Mouse (Mus musculus): ENCODE data around the gene Foxred2. TPM values are rescaled to one million over a fixed set of nuclear protein-coding genes. Genes with fewer than 3 reads are reported as not detected.
A peak's percentile ranks its signal among the peaks of the same experiment; 100 is the strongest.

Foxred2 gene
- total and polyA plus RNA-seq, 3 experiments = 9.9 to 12.2 TPM; not detected in 1

GRCm38 (mm10) chr15:77931689-77932016 lies 24.9 kb downstream of the Foxred2 start (continued):
- TF ChIP-seq TAL1 (IDR thresholded peaks at IDR 0.05; ENCODE audit: low read length) (peak; percentile 82), TCF12 (IDR thresholded peaks at IDR 0.05; ENCODE audit: low read depth, low read length) (peak; percentile 73), GATA1 (IDR thresholded peaks at IDR 0.05; ENCODE audit: low read depth, low read length) (peak; percentile 70; the same call in 1 of the 2 replicates)

GRCm38 (mm10) chr15:77930986-77931688 lies 25.4 kb downstream of the Foxred2 start:
- H3K27ac ChIP-seq (ENCODE audit: control insufficient read depth, low read depth, low read length) = peak overlapping the region; percentile 91
- H3K36me3 ChIP-seq (ENCODE audit: control insufficient read depth in 1 of 2, insufficient read depth in 2 of 2, low read length in 2 of 2) = peaks cover 3 to 28% of the 10 kb centered on the region in 2 experiments; a peak in 3 of 4 replicates
- peaks cover 30% of the 10 kb centered on the region for H3K79me2 ChIP-seq (ENCODE audit: control insufficient read depth, insufficient read depth, low read length, poor library complexity)
- H3K27me3 ChIP-seq (ENCODE audit: control insufficient read depth in 1 of 2, insufficient read depth in 2 of 2, low read length in 2 of 2) = no peaks in the 10 kb centered on the region
- DNase-seq (ENCODE audit: low read depth, low spot score) = peak; percentile 59
- H3K9ac ChIP-seq (ENCODE audit: control insufficient read depth, low read depth, low read length, poor library complexity, severe bottlenecking) = peak overlapping the region; percentile 82
- peak overlapping the region; percentile 50 to 77 for H3K4me3 ChIP-seq (ENCODE audit: control insufficient read depth in 1 of 2, insufficient read depth in 1 of 2, low read depth in 2 of 2, low read length in 2 of 2)
- no peaks in the 10 kb centered on the region for H3K9me3 ChIP-seq (replicated peaks; ENCODE audit: insufficient read depth, low read length)
- H3K4me1 ChIP-seq (ENCODE audit: control insufficient read depth in 1 of 2, insufficient read depth in 2 of 2, low read length in 2 of 2) = peaks cover 2 to 36% of the 10 kb centered on the region in 2 experiments
- TF ChIP-seq MAX (IDR thresholded peaks at IDR 0.05; ENCODE audit: low read length) = 0 out of 2 replicates have a peak, but pooled peaks have one; percentile 13
- TF ChIP-seq SIN3A (IDR thresholded peaks at IDR 0.05; ENCODE audit: low read length) = no peak
- no peak for TF ChIP-seq MYB (IDR thresholded peaks at IDR 0.05; ENCODE audit: low read depth, low read length)
- TF ChIP-seq MAZ (IDR thresholded peaks at IDR 0.05; ENCODE audit: low read depth, low read length) = no peak
- no peak for TF ChIP-seq UBTF (IDR thresholded peaks at IDR 0.05; ENCODE audit: borderline replicate concordance, insufficient read depth, low read depth, low read length)
- TF ChIP-seq GABPA (IDR thresholded peaks at IDR 0.05; ENCODE audit: low read depth, low read length) = no peak
- no peak for TF ChIP-seq SMC3 (IDR thresholded peaks at IDR 0.05; ENCODE audit: low read depth, low read length)
- TF ChIP-seq HCFC1 (IDR thresholded peaks at IDR 0.05; ENCODE audit: low read depth, low read length) = no peak
- TF ChIP-seq ETS1 (IDR thresholded peaks at IDR 0.05; ENCODE audit: low read depth, low read length) = 0 out of 2 replicates have a peak, but pooled peaks have one; percentile 6
- TF ChIP-seq USF2 (IDR thresholded peaks at IDR 0.05; ENCODE audit: borderline replicate concordance in 1 of 2, insufficient read depth in 1 of 2, low read depth in 1 of 2, low read length in 2 of 2) = no peak
- no peak for TF ChIP-seq ZKSCAN1 (IDR thresholded peaks at IDR 0.05; ENCODE audit: low read depth, low read length)
- TF ChIP-seq ZC3H11A (IDR thresholded peaks at IDR 0.05; ENCODE audit: low read depth, low read length) = no peak
- TF ChIP-seq MEF2A (IDR thresholded peaks at IDR 0.05; ENCODE audit: extremely low read depth, insufficient replicate concordance, low read depth, low read length, poor library complexity, severe bottlenecking) = no peak
- 0 out of 2 replicates have a peak, but pooled peaks have one; percentile 44 for TF ChIP-seq TCF12 (IDR thresholded peaks at IDR 0.05; ENCODE audit: low read depth, low read length)
- no peak; a peak in 1 of 4 replicates for TF ChIP-seq POLR2A (IDR thresholded peaks at IDR 0.05; ENCODE audit: control insufficient read depth in 1 of 2, insufficient read depth in 1 of 2, low read depth in 1 of 2, low read length in 2 of 2, poor library complexity in 1 of 2)
- no peak for TF ChIP-seq CHD1 (IDR thresholded peaks at IDR 0.05; ENCODE audit: low read depth, low read length)
- no peak for TF ChIP-seq RCOR1 (IDR thresholded peaks at IDR 0.05; ENCODE audit: low read depth, low read length)
- TF ChIP-seq TAL1 (IDR thresholded peaks at IDR 0.05; ENCODE audit: low read length) = peak; percentile 13; the same call in 1 of the 2 replicates
- TF ChIP-seq KAT2A (conservative IDR thresholded peaks at IDR 0.05; ENCODE audit: low read depth, low read length) = no peak
- TF ChIP-seq ZMIZ1 (IDR thresholded peaks at IDR 0.05; ENCODE audit: low read depth, low read length) = no peak
- peak; percentile 60; the same call in 1 of the 2 replicates for TF ChIP-seq GATA1 (IDR thresholded peaks at IDR 0.05; ENCODE audit: low read depth, low read length)
- peak; percentile 54 for TF ChIP-seq USF1 (IDR thresholded peaks at IDR 0.05; ENCODE audit: low read depth, low read length)
- no peak for TF ChIP-seq JUND (IDR thresholded peaks at IDR 0.05; ENCODE audit: low read depth, low read length)
- no peak for TF ChIP-seq POLR2AphosphoS5 (IDR thresholded peaks at IDR 0.05; ENCODE audit: borderline replicate concordance, low read depth, low read length)
- peak in 1 of 2 experiments; percentile 50; a peak in 1 of 4 replicates for TF ChIP-seq EP300 (IDR thresholded peaks at IDR 0.05; ENCODE audit: low read depth in 1 of 2, low read length in 2 of 2)
- no peak for TF ChIP-seq E2F4 (IDR thresholded peaks at IDR 0.05; ENCODE audit: borderline replicate concordance, low read depth, low read length)
- TF ChIP-seq MXI1 (IDR thresholded peaks at IDR 0.05; ENCODE audit: low read depth, low read length) = no peak; the same call in 1 of the 2 replicates
- TF ChIP-seq MYC (IDR thresholded peaks at IDR 0.05; ENCODE audit: low read depth, low read length) = 0 out of 2 replicates have a peak, but pooled peaks have one; percentile 21
- TF ChIP-seq TBP (IDR thresholded peaks at IDR 0.05; ENCODE audit: low read depth, low read length) = no peak
- no peak for TF ChIP-seq CTCF (IDR thresholded peaks at IDR 0.05 in 2 of 3, conservative IDR thresholded peaks at IDR 0.05 in 1 of 3; ENCODE audit: control insufficient read depth in 1 of 3, insufficient read depth in 1 of 3, low read depth in 2 of 3, low read length in 3 of 3, poor library complexity in 1 of 3, severe bottlenecking in 1 of 3)
- TF ChIP-seq CHD2 (IDR thresholded peaks at IDR 0.05; ENCODE audit: low read length) = no peak
- TF ChIP-seq ELF1 (IDR thresholded peaks at IDR 0.05; ENCODE audit: low read depth, low read length) = no peak
- no peak for TF ChIP-seq NRF1 (IDR thresholded peaks at IDR 0.05; ENCODE audit: insufficient read depth, low read depth, low read length, poor library complexity, severe bottlenecking)
